Mouse (Mus musculus): ENCODE measurements at regions not wholly inside any gene's neighbourhood (a gene's known extent, or its start where the extent isn't known, plus 50 kb on each side); places are given as distances from the start of the nearest gene placed in this dataset.

- Histone ChIP-seq H3K4me2 (no peak overlapping the region), H3K4me1 (replicated peaks) (no peaks in the 10 kb centered on the region), H3K4me3 (replicated peaks) (no peak overlapping the region), H3K27ac (no peak overlapping the region), H3K9ac (replicated peaks) (no peak overlapping the region), H3K36me3 (no peaks in the 10 kb centered on the region), H3K27me3 (no peaks in the 10 kb centered on the region), H3K9me3 (no peaks in the 10 kb centered on the region)
- WGBS: 48% methylated on average over 5 of the region's 5 CpGs
- no peak for ATAC-seq (ENCODE audit: insufficient number of reproducible peaks, insufficient read depth, low FRiP score, low TSS enrichment, low read depth)
Observed at GRCm38 (mm10) chr1:185083191-185083590, 83.8 kb upstream of the Mark1 start.

GRCm38 (mm10) chr1:185080118-185080517 lies 80.7 kb upstream of the Mark1 start:
- Histone ChIP-seq H3K4me3 (replicated peaks) (no peak overlapping the region), H3K27ac (no peak overlapping the region), H3K9me3 (no peaks in the 10 kb centered on the region), H3K4me1 (replicated peaks) (no peaks in the 10 kb centered on the region), H3K27me3 (no peaks in the 10 kb centered on the region), H3K4me2 (no peak overlapping the region), H3K9ac (replicated peaks) (no peak overlapping the region), H3K36me3 (no peaks in the 10 kb centered on the region)
- no peak for ATAC-seq (ENCODE audit: insufficient number of reproducible peaks, insufficient read depth, low FRiP score, low TSS enrichment, low read depth)
- WGBS: 47% methylated on average over 3 of the region's 3 CpGs

DNA sequence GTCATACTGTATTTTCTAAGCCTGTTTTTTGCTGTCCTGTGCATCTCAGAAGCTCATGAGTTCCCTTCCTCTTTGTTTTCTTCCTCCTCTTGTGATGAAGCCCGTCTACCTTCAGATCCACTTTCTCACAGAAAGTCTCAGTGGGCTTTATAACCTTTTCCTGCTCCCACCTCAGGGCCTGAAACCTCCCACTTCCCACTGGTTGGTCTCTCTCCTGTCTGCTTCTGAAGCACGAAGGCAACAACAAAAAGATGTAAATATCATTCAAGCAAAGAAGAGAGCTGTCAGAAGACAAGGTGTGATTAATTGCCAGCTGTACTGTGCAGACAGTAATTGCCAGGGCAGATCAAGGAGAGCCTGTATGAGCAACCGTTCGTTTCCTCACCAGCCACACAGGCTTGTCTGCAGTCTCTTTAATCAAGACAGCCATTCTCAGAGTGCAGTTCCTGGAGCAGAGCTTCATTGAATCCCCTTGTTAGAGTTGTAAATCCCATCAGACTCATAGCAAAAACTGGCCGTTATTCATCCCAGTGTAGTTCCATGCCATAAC lies 80.0 kb upstream of the Mark1 start:
- Histone ChIP-seq H3K9ac (replicated peaks) (no peak overlapping the region), H3K4me3 (replicated peaks) (no peak overlapping the region), H3K4me1 (replicated peaks) (no peaks in the 10 kb centered on the region), H3K27me3 (no peaks in the 10 kb centered on the region), H3K9me3 (no peaks in the 10 kb centered on the region), H3K4me2 (no peak overlapping the region), H3K27ac (no peak overlapping the region), H3K36me3 (no peaks in the 10 kb centered on the region)
- no peak for ATAC-seq (ENCODE audit: insufficient number of reproducible peaks, insufficient read depth, low FRiP score, low TSS enrichment, low read depth)
- WGBS: 16% methylated on average over 5 of the region's 5 CpGs

- no peak overlapping the region for H3K4me2 ChIP-seq
- no peak overlapping the region for H3K27ac ChIP-seq
- no peak overlapping the region for H3K9ac ChIP-seq (replicated peaks)
- H3K4me1 ChIP-seq (replicated peaks): no peaks in the 10 kb centered on the region
- H3K36me3 ChIP-seq: no peaks in the 10 kb centered on the region
- no peak for ATAC-seq (ENCODE audit: insufficient number of reproducible peaks, insufficient read depth, low FRiP score, low TSS enrichment, low read depth)
- WGBS: 84% methylated on average over 5 of the region's 5 CpGs
- H3K27me3 ChIP-seq: no peaks in the 10 kb centered on the region
- no peaks in the 10 kb centered on the region for H3K9me3 ChIP-seq
- H3K4me3 ChIP-seq (replicated peaks): no peak overlapping the region
Observed at GRCm38 (mm10) chr1:185074001-185074400, 74.6 kb upstream of the Mark1 start.

DNA sequence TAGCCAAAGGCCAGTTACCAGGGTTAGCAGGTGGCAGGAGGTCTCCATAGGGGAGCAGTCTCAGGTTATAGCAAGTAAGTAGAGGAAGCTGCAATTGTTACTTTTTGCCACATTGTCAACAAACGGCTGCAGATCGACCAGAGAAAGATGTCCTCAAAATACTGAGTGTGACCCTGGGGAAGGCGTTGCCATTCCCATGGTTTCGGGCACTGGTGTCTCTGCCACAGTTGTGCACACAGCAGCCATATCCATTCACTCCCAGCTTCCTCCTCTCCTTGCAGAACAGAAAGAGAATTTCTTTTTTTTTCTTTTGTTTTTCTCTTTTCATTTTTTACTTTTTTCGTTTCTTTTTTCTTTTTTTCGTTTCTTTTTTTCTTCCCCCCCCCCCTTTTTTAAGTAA lies 73.4 kb upstream of the Mark1 start:
- no peaks in the 10 kb centered on the region for H3K27me3 ChIP-seq
- no peaks in the 10 kb centered on the region for H3K4me1 ChIP-seq (replicated peaks)
- H3K27ac ChIP-seq: no peak overlapping the region
- 77% methylated on average over 6 of the region's 6 CpGs for WGBS
- H3K9ac ChIP-seq (replicated peaks): no peak overlapping the region
- H3K4me2 ChIP-seq: no peak overlapping the region
- ATAC-seq (ENCODE audit: insufficient number of reproducible peaks, insufficient read depth, low FRiP score, low TSS enrichment, low read depth): no peak
- no peak overlapping the region for H3K4me3 ChIP-seq (replicated peaks)
- H3K36me3 ChIP-seq: no peaks in the 10 kb centered on the region
- H3K9me3 ChIP-seq: no peaks in the 10 kb centered on the region

- Histone ChIP-seq H3K4me1 (replicated peaks) (no peaks in the 10 kb centered on the region), H3K27ac (no peak overlapping the region), H3K9me3 (no peaks in the 10 kb centered on the region), H3K4me2 (no peak overlapping the region), H3K9ac (replicated peaks) (no peak overlapping the region), H3K27me3 (no peaks in the 10 kb centered on the region), H3K4me3 (replicated peaks) (no peak overlapping the region), H3K36me3 (no peaks in the 10 kb centered on the region)
- ATAC-seq (ENCODE audit: insufficient number of reproducible peaks, insufficient read depth, low FRiP score, low TSS enrichment, low read depth): no peak
- WGBS: 67% methylated on average over 7 of the region's 7 CpGs
Observed at GRCm38 (mm10) chr1:185071566-185071965, 72.2 kb upstream of the Mark1 start.

DNA sequence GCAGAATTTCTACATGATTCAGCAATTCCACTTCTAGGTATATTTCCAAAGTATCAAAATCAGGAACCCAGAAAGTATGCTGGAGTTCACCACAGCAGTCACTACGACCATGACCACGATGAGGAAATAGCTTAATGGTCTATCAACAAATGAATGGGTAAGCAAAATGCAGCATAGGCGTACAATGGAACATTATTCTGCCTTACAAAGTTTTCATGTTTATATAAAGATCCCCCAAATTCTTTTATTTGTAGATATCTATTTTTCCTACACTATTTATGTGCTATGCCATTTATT lies 71.4 kb upstream of the Mark1 start:
- H3K4me3 ChIP-seq (replicated peaks): no peak overlapping the region
- no peaks in the 10 kb centered on the region for H3K4me1 ChIP-seq (replicated peaks)
- H3K9ac ChIP-seq (replicated peaks): no peak overlapping the region
- H3K27ac ChIP-seq: no peak overlapping the region
- 82% methylated on average over 3 of the region's 3 CpGs for WGBS
- H3K36me3 ChIP-seq: no peaks in the 10 kb centered on the region
- H3K27me3 ChIP-seq: no peaks in the 10 kb centered on the region
- no peaks in the 10 kb centered on the region for H3K9me3 ChIP-seq
- no peak overlapping the region for H3K4me2 ChIP-seq
- no peak for ATAC-seq (ENCODE audit: insufficient number of reproducible peaks, insufficient read depth, low FRiP score, low TSS enrichment, low read depth)

- H3K4me1 ChIP-seq (replicated peaks): no peaks in the 10 kb centered on the region
- H3K36me3 ChIP-seq: no peaks in the 10 kb centered on the region
- no peak for ATAC-seq (ENCODE audit: insufficient number of reproducible peaks, insufficient read depth, low FRiP score, low TSS enrichment, low read depth)
- H3K27me3 ChIP-seq: no peaks in the 10 kb centered on the region
- no peak overlapping the region for H3K4me3 ChIP-seq (replicated peaks)
- WGBS: 72% methylated on average over 10 of the region's 10 CpGs
- H3K27ac ChIP-seq: no peak overlapping the region
- H3K4me2 ChIP-seq: no peak overlapping the region
- no peak overlapping the region for H3K9ac ChIP-seq (replicated peaks)
- no peaks in the 10 kb centered on the region for H3K9me3 ChIP-seq
Observed at GRCm38 (mm10) chr1:185070062-185070852, 70.9 kb upstream of the Mark1 start.

DNA sequence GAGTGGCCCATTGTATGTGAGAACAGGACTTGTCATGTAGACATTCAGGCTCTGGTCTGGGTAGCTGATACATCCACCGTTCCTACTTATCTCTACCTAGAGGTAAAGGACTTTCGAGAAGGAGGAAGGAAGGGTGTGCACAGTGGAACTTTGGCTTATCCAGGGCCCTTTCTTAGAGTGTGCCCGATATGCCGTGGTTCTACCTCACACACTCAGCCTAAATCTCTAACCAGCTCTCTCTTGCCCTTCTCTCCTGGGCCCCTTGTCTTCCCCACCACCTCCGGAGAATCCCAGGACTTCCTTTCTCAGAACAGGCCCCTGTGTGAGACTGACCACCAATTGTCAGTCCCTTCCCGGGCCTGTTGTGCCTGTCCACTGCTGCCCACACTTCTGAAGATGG lies 68.8 kb upstream of the Mark1 start:
- H3K9me3 ChIP-seq: no peaks in the 10 kb centered on the region
- no peaks in the 10 kb centered on the region for H3K36me3 ChIP-seq
- no peak overlapping the region for H3K27ac ChIP-seq
- H3K4me2 ChIP-seq: no peak overlapping the region
- no peak overlapping the region for H3K9ac ChIP-seq (replicated peaks)
- H3K4me1 ChIP-seq (replicated peaks): no peaks in the 10 kb centered on the region
- H3K4me3 ChIP-seq (replicated peaks): no peak overlapping the region
- WGBS: 88% methylated on average over 6 of the region's 6 CpGs
- no peak for ATAC-seq (ENCODE audit: insufficient number of reproducible peaks, insufficient read depth, low FRiP score, low TSS enrichment, low read depth)
- no peaks in the 10 kb centered on the region for H3K27me3 ChIP-seq

DNA sequence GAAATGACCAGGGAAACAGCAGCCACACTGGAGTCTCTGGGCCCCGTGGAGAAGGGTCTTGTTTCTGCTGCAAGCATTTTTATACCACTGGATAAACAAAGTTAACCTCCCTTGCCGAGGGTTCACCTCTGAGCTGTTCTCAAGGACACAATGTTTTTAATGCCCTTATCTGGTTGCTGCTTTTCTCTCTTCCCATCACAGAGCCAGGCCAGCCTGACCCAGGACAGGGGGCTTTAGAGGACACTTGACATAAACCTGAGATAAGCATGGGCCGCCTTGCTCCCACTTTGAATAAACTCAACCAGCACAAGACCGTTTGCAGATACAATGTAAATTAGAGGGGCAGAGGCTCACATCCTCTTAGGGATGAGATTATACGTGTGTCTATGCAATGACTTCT lies 68.3 kb upstream of the Mark1 start:
- H3K9me3 ChIP-seq: no peaks in the 10 kb centered on the region
- ATAC-seq (ENCODE audit: insufficient number of reproducible peaks, insufficient read depth, low FRiP score, low TSS enrichment, low read depth): no peak
- WGBS: 45% methylated on average over 5 of the region's 5 CpGs
- H3K36me3 ChIP-seq: no peaks in the 10 kb centered on the region
- no peak overlapping the region for H3K9ac ChIP-seq (replicated peaks)
- no peak overlapping the region for H3K27ac ChIP-seq
- H3K4me3 ChIP-seq (replicated peaks): no peak overlapping the region
- no peak overlapping the region for H3K4me2 ChIP-seq
- H3K27me3 ChIP-seq: no peaks in the 10 kb centered on the region
- no peaks in the 10 kb centered on the region for H3K4me1 ChIP-seq (replicated peaks)

GRCm38 (mm10) chr1:185065056-185065455 lies 65.7 kb upstream of the Mark1 start:
- WGBS: 26% methylated on average over 3 of the region's 3 CpGs
- no peak for ATAC-seq (ENCODE audit: insufficient number of reproducible peaks, insufficient read depth, low FRiP score, low TSS enrichment, low read depth)
- no peaks in the 10 kb centered on the region for H3K4me1 ChIP-seq (replicated peaks)
- no peaks in the 10 kb centered on the region for H3K9me3 ChIP-seq
- no peak overlapping the region for H3K27ac ChIP-seq
- H3K27me3 ChIP-seq: no peaks in the 10 kb centered on the region
- H3K4me3 ChIP-seq (replicated peaks): no peak overlapping the region
- H3K4me2 ChIP-seq: no peak overlapping the region
- H3K36me3 ChIP-seq: no peaks in the 10 kb centered on the region
- no peak overlapping the region for H3K9ac ChIP-seq (replicated peaks)

GRCm38 (mm10) chr1:185062103-185062502 lies 62.7 kb upstream of the Mark1 start:
- Histone ChIP-seq H3K4me2 (no peak overlapping the region), H3K9ac (replicated peaks) (no peak overlapping the region), H3K27me3 (no peaks in the 10 kb centered on the region), H3K4me1 (replicated peaks) (no peaks in the 10 kb centered on the region), H3K9me3 (no peaks in the 10 kb centered on the region), H3K27ac (no peak overlapping the region), H3K4me3 (replicated peaks) (no peak overlapping the region), H3K36me3 (no peaks in the 10 kb centered on the region)
- WGBS: 74% methylated on average over 11 of the region's 11 CpGs
- ATAC-seq (ENCODE audit: insufficient number of reproducible peaks, insufficient read depth, low FRiP score, low TSS enrichment, low read depth): no peak
